8 mouse cellular contexts compared by ENCODE assay signal in the genomic region with DNA sequence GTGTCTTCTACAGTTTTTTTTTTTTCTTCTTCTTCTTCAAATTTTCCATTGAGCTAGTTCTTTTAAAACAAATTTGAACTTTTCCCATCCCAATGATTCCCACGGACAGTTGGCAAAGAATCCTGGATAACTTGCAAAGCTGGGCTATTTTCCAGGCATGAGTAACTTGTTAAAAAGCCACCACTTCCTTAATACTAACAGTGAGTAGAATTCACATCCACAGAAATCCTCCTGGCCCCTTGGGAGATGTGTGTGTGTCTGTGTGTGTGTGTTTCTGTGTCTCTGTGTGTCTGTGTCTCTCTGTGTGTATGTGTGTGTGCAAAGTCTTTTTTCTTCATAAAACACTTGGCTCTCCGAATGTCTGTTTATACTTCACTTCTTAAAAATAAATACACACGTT.
A peak's percentile ranks its signal among the peaks of the same experiment; 100 is the strongest.
DNase-seq lines count a peak whose midpoint lies in the region; ATAC-seq and TF ChIP-seq lines count a peak whose summit lies in the region.

No protein-coding gene starts in this region.

- H3K4me3 ChIP-seq in kidney, embryonic 15.5 days (replicated peaks) = no peak overlapping the region
- no peak overlapping the region for H3K4me3 ChIP-seq in heart, embryonic 15.5 days
- no peak overlapping the region for H3K4me3 ChIP-seq in lung, postnatal 0 days (ENCODE audit: low read depth, low read length)
- H3K4me3 ChIP-seq in forebrain, embryonic 11.5 days (ENCODE audit: low read depth, low read length) = no peak overlapping the region

- H3K27me3 ChIP-seq in kidney, embryonic 15.5 days = no peaks in the 10 kb centered on the region
- H3K27me3 ChIP-seq in heart, embryonic 15.5 days = no peaks in the 10 kb centered on the region
- no peaks in the 10 kb centered on the region for H3K27me3 ChIP-seq in lung, postnatal 0 days (replicated peaks; ENCODE audit: insufficient read depth, low read length)
- no peaks in the 10 kb centered on the region for H3K27me3 ChIP-seq in forebrain, embryonic 11.5 days (ENCODE audit: control insufficient read depth, insufficient read depth, low read length)

- peak; percentile 16 for DNase-seq in kidney, adult 18-20 months
- peak; percentile 3 for DNase-seq in brain, adult 2 months (ENCODE audit: low read depth, low spot score)
- DNase-seq in lung, postnatal 0 days (ENCODE audit: low spot score) = peak; percentile 66
- DNase-seq in layer of hippocampus, adult 11-12 months (ENCODE audit: low spot score) = no peak
- DNase-seq in forebrain, embryonic 11.5 days (ENCODE audit: low spot score) = no peak
- no peak for DNase-seq in cerebellum, adult 9-11 months

- no peak for ATAC-seq in kidney, embryonic 15.5 days (replicated peaks; ENCODE audit: low FRiP score)
- no peak for ATAC-seq in heart, embryonic 15.5 days (replicated peaks; ENCODE audit: insufficient number of reproducible peaks, insufficient read depth, low FRiP score, low read depth)
- peak; percentile 63 for ATAC-seq in lung, postnatal 0 days
- no peak for ATAC-seq in forebrain, embryonic 11.5 days (replicated peaks; ENCODE audit: low FRiP score)

- H3K36me3 ChIP-seq in kidney, embryonic 15.5 days = no peaks in the 10 kb centered on the region
- no peaks in the 10 kb centered on the region for H3K36me3 ChIP-seq in heart, embryonic 15.5 days
- no peaks in the 10 kb centered on the region for H3K36me3 ChIP-seq in lung, postnatal 0 days (ENCODE audit: insufficient read depth, low read length)
- H3K36me3 ChIP-seq in forebrain, embryonic 11.5 days (ENCODE audit: control insufficient read depth, insufficient read depth, low read length) = no peaks in the 10 kb centered on the region

- no peak for TF ChIP-seq CTCF in lung, postnatal 0 days (IDR thresholded peaks at IDR 0.05)

- TF ChIP-seq EP300 in lung, postnatal 0 days (IDR thresholded peaks at IDR 0.05) = peak; percentile 26

- H3K4me2 ChIP-seq in kidney, embryonic 15.5 days = no peak overlapping the region
- H3K4me2 ChIP-seq in heart, embryonic 15.5 days = no peak overlapping the region
- no peak overlapping the region for H3K4me2 ChIP-seq in lung, postnatal 0 days (replicated peaks; ENCODE audit: low read depth, low read length)
- no peak overlapping the region for H3K4me2 ChIP-seq in forebrain, embryonic 11.5 days (ENCODE audit: low read depth, low read length, severe bottlenecking)

- no peak overlapping the region for H3K9ac ChIP-seq in kidney, embryonic 15.5 days
- H3K9ac ChIP-seq in heart, embryonic 15.5 days = no peak overlapping the region
- no peak overlapping the region for H3K9ac ChIP-seq in lung, postnatal 0 days (replicated peaks; ENCODE audit: low read depth)
- no peak overlapping the region for H3K9ac ChIP-seq in forebrain, embryonic 11.5 days (ENCODE audit: low read length)

- 52% methylated on average over 3 of the region's 3 CpGs for WGBS in kidney, embryonic 15.5 days
- WGBS in heart, embryonic 15.5 days = 44% methylated on average over 3 of the region's 3 CpGs
- WGBS in lung, postnatal 0 days = 28% methylated on average over 3 of the region's 3 CpGs
- 83% methylated on average over 3 of the region's 3 CpGs for WGBS in forebrain, embryonic 11.5 days

- peaks cover 2% of the 10 kb centered on the region; the same call in 1 of the 2 replicates for H3K4me1 ChIP-seq in kidney, embryonic 15.5 days
- H3K4me1 ChIP-seq in heart, embryonic 15.5 days (replicated peaks) = peaks cover 3% of the 10 kb centered on the region; the same call in 1 of the 2 replicates
- no peaks in the 10 kb centered on the region for H3K4me1 ChIP-seq in lung, postnatal 0 days (ENCODE audit: insufficient read depth, low read depth, low read length)
- H3K4me1 ChIP-seq in forebrain, embryonic 11.5 days (replicated peaks; ENCODE audit: control insufficient read depth, insufficient read depth, low read length) = no peaks in the 10 kb centered on the region

- no peak overlapping the region for H3K27ac ChIP-seq in kidney, embryonic 15.5 days
- peak overlapping the region; percentile 61 for H3K27ac ChIP-seq in heart, embryonic 15.5 days
- H3K27ac ChIP-seq in lung, postnatal 0 days (ENCODE audit: low read length) = no peak overlapping the region
- no peak overlapping the region for H3K27ac ChIP-seq in forebrain, embryonic 11.5 days (ENCODE audit: low read depth, low read length)

- no peaks in the 10 kb centered on the region for H3K9me3 ChIP-seq in kidney, embryonic 15.5 days (replicated peaks)
- H3K9me3 ChIP-seq in heart, embryonic 15.5 days (replicated peaks) = no peaks in the 10 kb centered on the region
- no peaks in the 10 kb centered on the region for H3K9me3 ChIP-seq in lung, postnatal 0 days (ENCODE audit: low read length)
- H3K9me3 ChIP-seq in forebrain, embryonic 11.5 days (ENCODE audit: control insufficient read depth, low read length) = no peaks in the 10 kb centered on the region

Comparison
In these comparisons a context has a peak if more than half of its experiments do, and no peak if none do; other contexts are left out.
1. DNase-seq: peak in kidney, adult 18-20 months (single experiment), brain, adult 2 months (single experiment) and lung, postnatal 0 days (single experiment); none in layer of hippocampus, adult 11-12 months (single experiment), forebrain, embryonic 11.5 days (single experiment) and cerebellum, adult 9-11 months (single experiment).